Mouse (Mus musculus): ENCODE results near the gene Zfp319.

GRCm38 (mm10) chr8:95323201-95323600, 8.5 kb downstream of the Zfp319 start:
- TF ChIP-seq CTCF (IDR thresholded peaks at IDR 0.05; ENCODE audit: low read depth, low read length), result no peak
- no peak for TF ChIP-seq POLR2A (IDR thresholded peaks at IDR 0.05; ENCODE audit: borderline replicate concordance, low read depth, low read length)

All from bone marrow macrophage, adult 2 months (primary cell).